Mouse (Mus musculus) thymus, adult 2 months (tissue): ENCODE data around the gene Bub1b. TPM values are rescaled to one million over a fixed set of nuclear protein-coding genes. Genes with fewer than 3 reads are reported as not detected.
A peak's percentile ranks its signal among the peaks of the same experiment; 100 is the strongest.
"Not testable (repeated sequence)": the region's sequence is repeated elsewhere in the genome, so short reads cannot be mapped to it uniquely, and the experiment has no call there.

Source experiments
- DNase-seq: peaks from one replicate; pipeline ENCODE4 v3.0.0; 2021
- H3K27ac ChIP-seq: fragments of 200-500 bp; 2 replicates; pipeline ENCODE4 v1.5.1; 2012; ENCODE audit warnings: low read length, control low read depth; ENCODE audit not compliant: control insufficient read depth, insufficient read depth
- H3K27me3 ChIP-seq: fragments of 200-500 bp; 2 replicates; pipeline ENCODE4 v1.6.1; 2012; ENCODE audit warnings: mild to moderate bottlenecking, low read length, moderate library complexity, mixed read lengths; ENCODE audit not compliant: control insufficient read depth, insufficient read depth
- H3K36me3 ChIP-seq: fragments of 200-500 bp; 2 replicates; pipeline ENCODE4 v1.6.1; 2012; ENCODE audit warnings: mild to moderate bottlenecking, low read length, moderate library complexity; ENCODE audit not compliant: control insufficient read depth, insufficient read depth
- H3K4me1 ChIP-seq: fragments of 200-500 bp; replicated peaks from 2 replicates; pipeline ENCODE4 v1.6.1; 2012; ENCODE audit warnings: low read length; ENCODE audit not compliant: control insufficient read depth, insufficient read depth
- H3K4me3 ChIP-seq: fragments of 200-500 bp; 2 replicates; pipeline ENCODE4 v1.5.1; 2012; ENCODE audit warnings: mild to moderate bottlenecking, low read length, control low read depth, moderate library complexity; ENCODE audit not compliant: control insufficient read depth, insufficient read depth
- CTCF ChIP-seq: fragments of 200-500 bp; IDR thresholded peaks from 2 replicates; pipeline ENCODE4 v1.5.1; 2012; ENCODE audit warnings: mild to moderate bottlenecking, control low read depth, low read length, moderate library complexity, borderline replicate concordance; ENCODE audit not compliant: control insufficient read depth, poor library complexity, insufficient read depth; ENCODE audit errors: extremely low read depth
- POLR2A ChIP-seq: fragments of 200-500 bp; IDR thresholded peaks from 2 replicates; pipeline ENCODE4 v1.6.1; 2012; ENCODE audit warnings: mild to moderate bottlenecking, low read length, control low read depth, moderate library complexity; ENCODE audit not compliant: control insufficient read depth, poor library complexity, insufficient read depth; ENCODE audit errors: extremely low read depth
- WGBS: fragments of 180-500 bp; shearing (Covaris S2); methylation state at CpG from one replicate; pipeline ENCODE4 v1.1.7; 2018; 5-methylcytosine and 5-hydroxymethylcytosine counted together
- polyA plus RNA-seq: library from polyadenylated mRNA; depleted of rRNA; stranded (reverse); fragments of >200 nt; gene quantifications from 2 replicates; pipeline ENCODE4 v1.2.3, GENCODE M21; 2012; rRNA removed

Bub1b gene
- 42.0 and 53.7 TPM in 2 replicates for polyA plus RNA-seq

DNA sequence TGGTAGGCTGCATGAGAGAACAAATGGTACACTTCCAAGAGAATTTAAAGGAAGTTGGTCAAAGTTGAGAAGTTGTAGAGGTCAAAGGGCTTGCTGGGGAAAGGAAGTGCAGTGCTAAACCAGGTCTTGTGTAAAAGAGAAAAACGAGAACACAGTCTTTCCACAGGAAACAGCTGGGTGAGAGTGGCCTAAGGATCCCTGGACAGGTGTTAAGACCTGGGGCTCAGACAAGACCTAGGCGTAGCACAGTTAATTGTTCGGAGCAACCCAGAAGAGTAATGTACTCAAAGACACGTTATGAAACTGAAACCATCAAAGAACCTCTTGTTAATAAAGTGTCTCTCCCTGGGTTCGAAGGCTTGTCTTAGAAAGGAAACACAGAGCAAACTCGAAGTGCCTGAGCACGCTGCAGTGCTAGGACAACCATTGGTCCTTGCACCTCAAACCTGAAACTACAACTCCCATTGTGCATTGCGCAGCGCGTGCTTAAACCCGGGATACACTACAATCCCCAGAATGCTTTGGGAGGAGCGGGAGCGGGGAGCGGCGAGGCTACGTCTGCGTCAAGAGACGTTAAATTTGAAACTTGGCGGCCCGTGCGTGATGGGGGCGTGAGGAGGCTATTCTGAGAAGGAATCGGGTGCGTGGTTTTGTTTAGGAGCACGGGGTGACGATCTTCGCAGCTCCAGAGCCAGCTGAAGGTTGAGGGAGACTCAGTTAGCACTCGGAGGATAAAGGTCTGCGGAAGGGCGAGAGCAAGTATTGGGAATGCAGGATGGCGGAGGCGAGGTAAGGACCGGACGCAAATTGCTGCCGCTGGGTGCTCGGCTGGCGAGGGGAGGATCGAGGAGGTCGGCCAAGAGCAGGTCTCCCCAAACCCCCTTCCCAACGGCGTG, at the start of gene Bub1b:
Gene Bub1b, plus strand, starts transcription at position 539 of the 896 bp plus-strand sequence.
- H3K27me3 ChIP-seq: no peaks in the 10 kb centered on the region
- peak within 1 kb of the TSS; percentile 81 for H3K27ac ChIP-seq
- H3K36me3 ChIP-seq: no peaks in the 10 kb centered on the region
- WGBS: 5% methylated on average over 41 of the region's 41 CpGs
- TF ChIP-seq POLR2A (0 out of 2 replicates have a peak, but pooled peaks have one; percentile 28), CTCF (no peak)
- H3K4me1 ChIP-seq: peaks cover 14% of the 10 kb centered on the region
- peak within 1 kb of the TSS; percentile 85 for H3K4me3 ChIP-seq
- peak; percentile 95 for DNase-seq

DNA sequence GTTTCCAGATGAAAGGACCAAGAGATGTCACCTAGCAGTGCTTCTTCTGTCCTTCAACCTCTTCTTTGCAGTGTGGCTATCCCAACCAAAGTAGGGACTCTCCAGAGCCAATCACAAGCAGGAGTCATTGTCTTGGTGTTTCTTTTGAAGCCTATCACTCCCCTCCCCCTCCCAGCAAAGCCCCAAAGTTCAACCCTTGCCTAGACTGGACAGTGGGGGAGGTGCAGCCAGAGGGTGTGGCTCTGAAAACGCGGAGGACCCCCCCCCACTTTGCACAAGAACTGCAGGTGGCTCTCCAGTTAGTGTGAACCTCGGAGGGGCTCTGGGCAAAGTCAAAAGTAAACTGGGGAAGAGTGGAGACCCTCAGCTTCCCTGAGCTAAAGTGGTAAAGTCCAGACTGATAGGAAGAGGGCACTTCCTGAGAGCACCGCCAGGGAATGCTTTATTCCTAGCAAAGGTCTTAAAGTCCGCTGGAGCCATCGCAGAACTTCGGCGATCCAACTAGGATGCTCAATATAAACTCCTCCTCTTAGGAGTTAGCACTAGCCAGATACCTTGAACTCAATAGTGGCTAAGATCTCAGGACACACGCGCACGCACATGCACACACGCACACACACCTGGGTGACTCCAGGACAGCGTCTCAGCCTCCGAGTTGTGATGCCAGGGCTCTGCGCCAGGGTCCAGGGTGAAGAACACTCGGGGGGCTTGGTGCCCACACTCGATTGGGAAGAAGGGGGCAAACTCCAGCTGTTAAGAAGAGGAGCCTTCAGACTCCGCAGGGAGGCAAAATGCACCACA, 49.4 kb upstream of the Bub1b start:
- Histone ChIP-seq H3K27me3 (no peaks in the 10 kb centered on the region), H3K27ac (peak overlapping the region; percentile 68), H3K4me3 (peak overlapping the region; percentile 54), H3K36me3 (no peaks in the 10 kb centered on the region), H3K4me1 (peaks cover 57% of the 10 kb centered on the region)
- TF ChIP-seq CTCF: no peak
- TF ChIP-seq POLR2A: no peak
- WGBS: 5% methylated on average over 18 of the region's 18 CpGs
- DNase-seq: no peak

DNA sequence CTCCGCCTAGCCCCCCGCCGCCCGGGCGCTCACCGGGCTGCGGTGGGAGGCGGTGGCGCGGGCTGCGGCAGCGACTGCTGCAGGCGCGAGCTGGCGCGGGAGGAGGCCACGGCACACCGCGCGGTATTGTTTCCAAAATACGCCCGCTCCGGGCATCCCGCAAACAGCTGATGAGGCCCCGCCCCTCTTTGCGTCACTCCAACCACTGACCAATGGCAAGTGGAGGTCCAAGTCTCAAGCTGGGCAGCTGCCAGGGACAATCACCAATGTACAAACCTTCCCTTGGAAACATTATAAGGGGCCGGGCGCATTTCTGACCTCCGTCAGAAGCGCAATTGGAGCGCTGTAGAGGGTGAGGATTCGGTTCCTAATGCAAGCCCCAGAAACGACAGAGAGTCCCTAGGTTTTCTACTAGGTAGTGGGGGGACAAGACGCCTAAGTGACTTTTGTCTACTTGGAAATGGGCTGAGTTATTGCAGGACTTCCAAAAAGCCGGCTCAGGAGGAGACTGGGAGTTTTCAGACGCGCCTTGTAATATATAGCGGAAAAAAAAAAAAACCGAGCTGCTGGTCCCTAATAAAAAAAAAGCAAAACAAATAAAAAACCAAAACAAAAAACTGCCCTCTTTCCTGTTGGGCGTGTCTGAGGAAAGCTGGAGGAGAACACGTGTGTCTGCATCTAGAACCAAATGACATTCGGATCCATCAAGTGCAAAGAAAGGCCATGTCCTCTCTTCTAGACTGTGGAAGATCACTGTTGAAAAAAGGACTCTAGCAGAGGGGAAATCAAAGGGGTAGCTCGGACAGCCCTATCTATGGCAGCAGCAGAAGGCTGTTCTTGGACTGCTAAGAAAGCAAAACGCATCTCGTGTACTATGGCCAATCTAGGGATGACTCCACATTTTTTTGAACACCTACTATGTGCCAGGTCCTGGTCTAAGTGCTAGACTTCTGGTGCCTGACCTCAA, 48.2 kb upstream of the Bub1b start, which contains the start of gene Bmf:
Gene Bmf, minus strand, starts transcription at position 181 of the 967 bp plus-strand sequence.
- TF ChIP-seq POLR2A: peak; percentile 56
- no peak for TF ChIP-seq CTCF
- Histone ChIP-seq H3K4me3 (peak within 1 kb of the TSS; percentile 54), H3K4me1 (peaks cover 47% of the 10 kb centered on the region), H3K36me3 (no peaks in the 10 kb centered on the region), H3K27me3 (no peaks in the 10 kb centered on the region), H3K27ac (peak within 1 kb of the TSS; percentile 68)
- peak; percentile 77 for DNase-seq
- WGBS: 2% methylated on average over 45 of the region's 45 CpGs

DNA sequence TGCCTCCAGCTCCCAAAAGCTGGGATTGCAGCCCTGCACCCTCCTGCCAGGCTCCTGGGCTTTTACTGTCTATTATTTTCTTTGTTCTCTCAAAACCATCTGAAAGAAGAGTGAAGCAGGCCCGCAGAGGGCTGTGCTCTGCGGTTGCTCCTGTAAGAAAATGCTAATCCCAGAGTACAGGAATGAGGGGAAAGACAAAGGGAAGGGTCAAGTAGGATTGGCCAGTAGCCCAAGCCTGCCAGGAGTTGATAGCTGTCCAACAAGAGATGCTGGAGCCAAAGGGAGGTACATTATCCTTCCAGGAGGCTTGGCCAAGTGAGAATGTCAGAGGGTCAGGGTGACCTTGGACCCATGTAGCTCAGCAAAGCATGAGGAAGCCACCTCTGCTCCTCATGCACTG, 46.4 kb upstream of the Bub1b start:
- no peak for DNase-seq
- Histone ChIP-seq H3K27ac (no peak overlapping the region), H3K4me1 (peaks cover 30% of the 10 kb centered on the region), H3K36me3 (no peaks in the 10 kb centered on the region), H3K4me3 (no peak overlapping the region), H3K27me3 (no peaks in the 10 kb centered on the region)
- 95% methylated on average over 2 of the region's 2 CpGs for WGBS
- no peak for TF ChIP-seq CTCF
- no peak for TF ChIP-seq POLR2A

DNA sequence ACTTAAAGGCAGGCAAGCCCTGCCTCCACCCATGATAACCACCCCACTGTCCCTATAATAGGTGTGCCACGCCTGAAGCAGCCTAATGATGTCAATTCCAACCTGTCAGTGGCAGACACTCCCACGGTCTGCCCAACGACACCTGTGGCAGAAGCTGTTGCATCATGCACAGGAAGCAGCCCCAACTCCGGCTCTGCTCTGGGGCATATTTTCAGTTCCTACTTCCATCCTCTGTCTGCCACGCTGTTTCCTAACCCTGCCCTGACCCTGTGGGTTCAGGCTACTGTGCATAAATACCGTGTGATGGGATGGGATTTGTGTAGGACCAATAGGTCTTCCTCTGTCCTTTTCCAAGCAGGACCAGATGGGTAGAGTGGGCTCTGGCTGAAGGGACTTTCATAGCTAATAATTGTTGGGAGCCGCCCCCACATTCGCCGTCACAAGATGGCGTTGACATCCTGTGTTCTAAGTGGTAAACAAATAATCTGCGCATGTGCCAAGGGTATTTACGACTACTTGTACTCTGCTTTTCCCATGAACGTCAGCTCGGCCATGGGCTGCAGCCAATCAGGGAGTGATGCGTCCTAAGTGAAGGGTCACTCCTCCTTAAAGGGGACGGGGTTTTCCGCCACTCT, 43.5 kb upstream of the Bub1b start:
- 43% methylated on average over 17 of the region's 17 CpGs for WGBS
- peak; percentile 67 for DNase-seq
- Histone ChIP-seq H3K4me3 (peak overlapping the region; percentile 27; the same call in 1 of the 2 replicates), H3K27ac (peak overlapping the region; percentile 90)
- not testable (repeated sequence) for H3K36me3 ChIP-seq, H3K4me1 ChIP-seq, H3K27me3 ChIP-seq

DNA sequence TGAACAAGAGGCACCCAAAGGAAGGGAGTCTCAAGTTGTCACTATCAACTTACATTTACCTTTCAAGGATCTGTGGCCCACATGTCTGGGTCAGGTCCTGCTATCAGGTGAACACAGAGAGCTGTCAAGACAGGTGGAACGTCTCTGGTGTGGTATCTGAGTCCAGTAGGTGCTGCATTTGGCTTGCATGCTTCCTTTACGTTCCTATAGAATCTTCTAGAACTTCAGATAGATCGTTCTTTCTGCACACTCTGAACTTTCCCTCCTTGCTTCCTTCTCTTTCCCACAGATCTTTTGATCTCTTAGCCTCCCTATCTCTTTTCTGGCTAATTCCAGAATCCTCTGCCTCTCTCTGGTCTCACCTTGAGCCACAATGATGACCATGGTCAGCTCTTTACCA, 39.6 kb upstream of the Bub1b start:
- 92% methylated on average over 3 of the region's 3 CpGs for WGBS
- TF ChIP-seq POLR2A: no peak
- no peak for TF ChIP-seq CTCF
- Histone ChIP-seq H3K27ac (no peak overlapping the region), H3K27me3 (no peaks in the 10 kb centered on the region), H3K4me3 (no peak overlapping the region), H3K36me3 (peaks cover 4% of the 10 kb centered on the region; the same call in 1 of the 2 replicates), H3K4me1 (peaks cover 3% of the 10 kb centered on the region)
- DNase-seq: no peak
